Mouse (Mus musculus) liver, embryonic 14.5 days (tissue): ENCODE measurements around the gene Olfr827.

Source experiments
- CTCF ChIP-seq: IDR thresholded peaks from 2 replicates; pipeline ENCODE4 v1.5.1; 2016; ENCODE audit warnings: antibody characterized with exemption, low read depth, control low read depth
- EP300 ChIP-seq: IDR thresholded peaks from 2 replicates; pipeline ENCODE4 v1.6.1; 2016; ENCODE audit warnings: antibody characterized with exemption, low read depth

DNA sequence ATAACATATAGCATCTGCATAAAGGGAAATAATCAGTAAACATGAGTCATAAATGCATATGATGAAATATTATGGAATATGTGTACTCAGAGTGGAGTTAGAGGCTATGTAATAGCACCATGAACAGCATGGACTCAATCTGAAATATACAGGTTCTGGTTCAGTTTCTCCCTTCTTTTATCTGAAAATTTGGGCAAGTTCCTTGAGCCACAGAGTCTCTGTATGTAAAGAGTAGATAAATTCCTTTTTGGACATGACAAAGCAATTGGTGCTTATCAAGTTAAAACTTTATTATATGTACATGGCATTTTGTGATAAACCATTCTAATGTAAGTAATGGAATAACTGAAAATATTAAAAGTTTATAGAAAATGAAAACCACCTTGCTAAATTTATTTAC is 49.0 kb downstream of the Olfr827 start:
- TF ChIP-seq CTCF (no peak), EP300 (no peak)
